Mouse (Mus musculus) heart, embryonic 11.5 days (tissue): ENCODE data around the gene Ankrd44. TPM values are rescaled to one million over a fixed set of nuclear protein-coding genes. Genes with fewer than 3 reads are reported as not detected.

Source experiments
- ATAC-seq: fragments of 200-750 bp; cut with Nextera tagmentation; replicated peaks from 2 replicates; pipeline ENCODE4 v1.8.0; 2017; ENCODE audit warnings: moderate library complexity; ENCODE audit not compliant: insufficient number of reproducible peaks, low FRiP score, low TSS enrichment
- H3K27ac ChIP-seq: fragments of 300-500 bp; sonication (generic); 2 replicates; pipeline ENCODE4 v1.5.1; 2014; ENCODE audit warnings: mild to moderate bottlenecking, low read depth, low read length
- H3K27me3 ChIP-seq: fragments of 300-500 bp; sonication (generic); 2 replicates; pipeline ENCODE4 v1.6.1; 2014; ENCODE audit warnings: mild to moderate bottlenecking, low read length, mixed read lengths; ENCODE audit not compliant: control insufficient read depth, insufficient read depth
- H3K36me3 ChIP-seq: fragments of 300-500 bp; sonication (generic); 2 replicates; pipeline ENCODE4 v1.6.1; 2014; ENCODE audit warnings: mild to moderate bottlenecking, low read length, moderate library complexity, mixed read lengths; ENCODE audit not compliant: control insufficient read depth, insufficient read depth
- H3K4me1 ChIP-seq: fragments of 300-500 bp; sonication (generic); 2 replicates; pipeline ENCODE4 v1.6.1; 2014; ENCODE audit warnings: low read length; ENCODE audit not compliant: control insufficient read depth, insufficient read depth
- H3K4me2 ChIP-seq: fragments of 300-500 bp; sonication (generic); 2 replicates; pipeline ENCODE4 v1.6.1; 2014; ENCODE audit warnings: mild to moderate bottlenecking, moderate library complexity
- H3K4me3 ChIP-seq: fragments of 300-500 bp; sonication (generic); 2 replicates; pipeline ENCODE4 v1.5.1; 2014; ENCODE audit warnings: low read depth, low read length
- H3K9ac ChIP-seq: fragments of 300-500 bp; sonication (generic); 2 replicates; pipeline ENCODE4 v1.6.1; 2014; ENCODE audit warnings: mild to moderate bottlenecking, low read depth, low read length, moderate library complexity
- H3K9me3 ChIP-seq: fragments of 300-500 bp; sonication (generic); replicated peaks from 2 replicates; pipeline ENCODE4 v1.6.1; 2016; ENCODE audit warnings: low read length; ENCODE audit not compliant: control insufficient read depth
- WGBS: fragments of 180-500 bp; shearing (Covaris S2); extraction: QIAGEN DNeasy Blood & Tissue Kit; methylation state at CpG from one replicate; pipeline ENCODE4 v1.1.7; 2014; ENCODE audit not compliant: insufficient replicate concordance; 5-methylcytosine and 5-hydroxymethylcytosine counted together
- polyA plus RNA-seq: library from polyadenylated mRNA; unstranded; fragments of >200 nt; fragmentation: Nextera tagmentation; extraction: Ambion mirVana; gene quantifications from 2 replicates; pipeline ENCODE4 v1.2.1, GENCODE M21; 2014

Gene Ankrd44
- polyA plus RNA-seq, 1 experiment from 2014 or later = 11.1 TPM

DNA sequence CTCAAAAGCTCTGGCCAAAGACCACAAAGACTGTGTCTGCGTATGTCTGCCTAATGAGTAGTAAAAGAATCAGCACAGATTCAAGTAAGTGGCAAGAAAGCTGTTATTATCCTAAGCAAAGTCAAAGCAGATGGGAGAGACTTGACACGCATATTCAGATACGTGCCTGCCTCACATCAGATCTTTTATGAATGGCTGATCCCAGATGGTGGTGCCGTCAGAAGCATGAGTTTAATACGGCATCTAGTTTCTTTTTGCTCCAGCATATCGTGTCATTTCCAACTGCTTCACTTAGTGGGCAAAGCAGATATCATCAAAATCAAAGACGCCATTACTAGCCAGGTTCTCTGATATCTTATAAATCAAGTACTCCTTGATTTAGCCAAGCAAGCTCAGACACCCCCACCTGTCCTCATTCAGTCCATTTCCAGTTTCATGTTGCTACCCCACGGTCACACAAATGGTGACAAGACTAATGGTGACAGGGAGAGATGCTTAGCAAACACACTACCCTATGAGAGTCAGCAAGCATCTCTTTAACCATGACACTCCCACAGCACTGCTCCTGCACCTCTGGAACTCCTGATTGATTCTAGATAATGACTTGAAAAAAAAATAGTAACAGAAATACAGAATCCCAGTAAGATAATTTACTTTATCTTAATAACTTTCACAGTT lies 218.2 kb downstream of the Ankrd44 start:
- no peak for ATAC-seq
- Histone ChIP-seq H3K4me3 (no peak overlapping the region), H3K9me3 (no peaks in the 10 kb centered on the region), H3K9ac (no peak overlapping the region), H3K27me3 (no peaks in the 10 kb centered on the region), H3K36me3 (no peaks in the 10 kb centered on the region), H3K4me1 (peaks cover 14% of the 10 kb centered on the region), H3K27ac (no peak overlapping the region), H3K4me2 (no peak overlapping the region)
- WGBS = 85% methylated on average over 8 of the region's 8 CpGs

DNA sequence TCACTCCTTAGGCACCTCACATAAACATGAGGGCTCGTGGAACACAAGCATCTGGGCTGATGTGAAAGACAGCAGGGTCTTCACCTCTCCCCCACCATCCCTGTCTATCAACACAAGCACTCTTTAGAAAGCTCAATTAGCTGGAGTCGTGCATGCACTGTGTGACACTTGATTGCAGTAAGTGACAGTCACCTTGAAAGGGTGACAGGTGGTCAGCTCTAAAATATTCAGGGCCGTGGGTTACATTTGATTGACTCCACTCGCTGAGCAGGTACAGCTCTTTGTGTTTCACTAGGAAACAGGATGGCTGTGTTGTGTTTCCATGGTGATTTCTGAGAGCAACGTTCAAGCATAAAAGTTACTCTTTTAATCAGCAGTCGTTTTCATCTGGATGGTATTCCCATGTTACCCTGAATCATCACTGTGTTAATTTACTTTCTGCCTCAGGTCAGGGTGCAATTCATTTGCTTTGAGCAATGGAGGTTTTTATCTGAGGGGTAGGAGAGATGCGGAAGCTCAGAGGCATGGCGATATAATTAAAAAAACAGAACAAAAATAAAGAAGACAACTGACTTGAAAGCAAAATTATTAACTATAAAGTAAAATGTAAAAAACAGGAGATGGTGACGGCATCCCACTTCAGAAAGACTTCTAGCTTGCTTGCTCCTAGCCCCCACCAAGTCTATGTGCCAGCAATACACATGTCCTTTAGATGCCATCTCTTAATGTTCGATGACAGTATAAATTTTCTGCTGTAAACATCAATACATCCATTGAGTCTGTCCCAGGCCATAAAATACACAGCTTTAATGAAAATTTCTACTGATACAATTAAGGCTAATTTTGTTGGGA lies 218.9 kb downstream of the Ankrd44 start:
- Histone ChIP-seq H3K4me3 (no peak overlapping the region), H3K27me3 (no peaks in the 10 kb centered on the region), H3K4me1 (peaks cover 16% of the 10 kb centered on the region), H3K9ac (no peak overlapping the region), H3K27ac (no peak overlapping the region), H3K36me3 (no peaks in the 10 kb centered on the region), H3K4me2 (no peak overlapping the region), H3K9me3 (no peaks in the 10 kb centered on the region)
- 62% methylated on average over 10 of the region's 10 CpGs for WGBS
- no peak for ATAC-seq

DNA sequence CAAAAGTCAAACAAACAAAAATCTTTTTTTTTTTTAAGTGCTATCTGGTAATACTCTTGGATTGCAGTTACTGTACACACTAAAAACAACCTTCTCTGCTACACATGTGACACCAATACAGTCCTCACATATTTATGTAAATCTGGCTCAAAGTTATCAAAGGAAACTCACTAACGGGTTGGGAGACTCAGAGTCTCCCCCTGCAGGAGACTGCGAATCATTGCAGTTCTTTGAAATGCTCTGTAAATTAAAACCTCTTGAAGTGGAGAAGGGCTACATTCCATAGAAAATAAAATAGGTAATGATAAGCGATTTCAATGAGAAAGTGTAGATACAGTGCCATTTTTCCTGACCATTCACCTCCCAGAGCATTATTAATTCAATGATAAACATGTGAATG lies 219.6 kb downstream of the Ankrd44 start:
- H3K9me3 ChIP-seq = no peaks in the 10 kb centered on the region
- H3K4me2 ChIP-seq = no peak overlapping the region
- H3K4me3 ChIP-seq = no peak overlapping the region
- no peaks in the 10 kb centered on the region for H3K27me3 ChIP-seq
- H3K36me3 ChIP-seq = no peaks in the 10 kb centered on the region
- H3K4me1 ChIP-seq = peaks cover 16% of the 10 kb centered on the region
- H3K9ac ChIP-seq = no peak overlapping the region
- H3K27ac ChIP-seq = no peak overlapping the region
- 28% methylated on average over 3 of the region's 3 CpGs for WGBS
- ATAC-seq = no peak

DNA sequence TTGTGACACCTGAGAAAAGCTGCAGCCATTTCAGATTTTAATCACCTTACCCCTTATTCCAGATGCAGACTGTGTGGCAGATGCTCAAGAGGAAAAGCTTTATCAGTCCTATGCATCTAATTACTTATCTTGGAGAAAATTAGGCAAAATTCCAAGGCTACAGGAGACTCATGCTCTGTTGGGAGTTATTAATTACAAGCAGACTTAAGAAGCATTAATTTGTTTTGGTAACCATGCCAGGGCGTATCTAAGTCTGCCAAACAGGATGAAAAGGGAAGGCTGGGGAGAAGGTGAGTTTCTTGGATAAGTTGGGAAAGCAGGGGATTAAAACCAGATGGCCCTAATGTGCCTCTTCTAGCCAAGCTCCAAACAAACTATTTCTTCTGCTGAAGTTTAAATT lies 222.7 kb downstream of the Ankrd44 start:
- H3K9ac ChIP-seq = no peak overlapping the region
- H3K27ac ChIP-seq = no peak overlapping the region
- ATAC-seq = no peak
- H3K4me3 ChIP-seq = no peak overlapping the region
- H3K27me3 ChIP-seq = no peaks in the 10 kb centered on the region
- WGBS = 62% methylated on average over 1 of the region's 1 CpGs
- H3K36me3 ChIP-seq = no peaks in the 10 kb centered on the region
- no peak overlapping the region for H3K4me2 ChIP-seq
- no peaks in the 10 kb centered on the region for H3K9me3 ChIP-seq
- peaks cover 7% of the 10 kb centered on the region for H3K4me1 ChIP-seq

DNA sequence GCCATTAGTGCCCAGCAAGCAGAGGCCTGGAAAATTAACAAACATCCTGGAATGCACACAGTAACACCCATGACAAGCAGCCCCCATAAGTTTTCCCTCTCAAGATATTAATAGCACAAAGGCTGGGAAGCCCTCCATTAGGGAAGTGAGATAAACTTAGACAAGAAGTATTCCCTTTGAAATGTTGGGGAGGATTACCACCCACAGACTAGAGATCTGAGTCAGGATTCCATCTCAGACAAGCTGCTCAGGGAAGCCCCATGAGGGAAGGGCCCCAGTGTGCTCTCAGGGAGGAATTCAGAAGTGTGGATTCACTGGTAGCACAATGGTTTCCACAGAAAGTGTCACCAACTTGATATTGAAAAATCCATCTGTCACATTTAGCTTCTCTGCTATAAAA lies 223.3 kb downstream of the Ankrd44 start:
- H3K4me3 ChIP-seq = no peak overlapping the region
- no peak overlapping the region for H3K4me2 ChIP-seq
- no peaks in the 10 kb centered on the region for H3K36me3 ChIP-seq
- H3K27me3 ChIP-seq = no peaks in the 10 kb centered on the region
- ATAC-seq = no peak
- H3K9me3 ChIP-seq = no peaks in the 10 kb centered on the region
- H3K4me1 ChIP-seq = peaks cover 7% of the 10 kb centered on the region
- 0 out of 2 replicates have a peak overlapping the region, but pooled peaks have one; percentile 24 for H3K27ac ChIP-seq
- H3K9ac ChIP-seq = no peak overlapping the region

DNA sequence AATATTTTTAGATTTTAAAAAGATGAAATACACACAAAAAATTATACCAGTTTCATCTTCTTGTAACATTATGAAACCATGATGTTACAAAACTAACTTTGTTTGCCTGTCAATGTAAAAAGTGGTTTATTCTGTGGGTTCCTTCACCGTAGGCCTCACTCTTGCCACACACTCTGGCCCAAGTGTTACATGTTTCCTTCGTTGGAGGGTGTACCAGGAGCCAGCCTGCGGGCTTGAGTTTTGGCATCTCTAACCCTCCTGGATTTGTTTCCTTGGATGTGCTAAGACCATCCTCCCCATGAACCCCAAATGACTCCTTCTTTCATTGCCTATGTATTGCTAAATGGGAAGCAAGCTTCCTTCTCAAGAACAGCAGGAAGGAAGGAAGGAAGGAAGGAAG lies 230.8 kb downstream of the Ankrd44 start:
- Histone ChIP-seq H3K27me3 (no peaks in the 10 kb centered on the region), H3K4me2 (no peak overlapping the region), H3K36me3 (no peaks in the 10 kb centered on the region), H3K4me1 (no peaks in the 10 kb centered on the region), H3K4me3 (no peak overlapping the region), H3K9me3 (no peaks in the 10 kb centered on the region), H3K9ac (no peak overlapping the region), H3K27ac (no peak overlapping the region)
- no peak for ATAC-seq
- 85% methylated on average over 3 of the region's 3 CpGs for WGBS

DNA sequence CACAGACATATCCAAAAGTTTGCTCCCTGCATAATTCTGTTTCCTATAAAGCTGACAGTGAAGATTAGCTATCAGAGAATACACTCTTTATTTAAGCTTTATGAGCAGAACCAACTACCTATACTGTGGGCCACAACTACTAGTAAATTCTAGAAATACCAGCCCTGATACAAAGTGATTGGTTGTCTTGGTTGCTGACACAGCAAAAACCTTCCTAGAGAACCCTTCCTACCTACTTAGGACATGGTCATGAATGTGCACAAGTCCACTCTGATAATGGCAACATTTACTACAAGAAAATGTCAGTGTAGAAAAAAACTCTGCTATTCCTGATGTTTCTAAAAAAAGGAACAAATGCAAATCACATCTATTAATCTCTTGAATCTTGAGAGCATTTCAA lies 234.4 kb downstream of the Ankrd44 start:
- H3K9me3 ChIP-seq = no peaks in the 10 kb centered on the region
- H3K4me2 ChIP-seq = no peak overlapping the region
- H3K27ac ChIP-seq = no peak overlapping the region
- ATAC-seq = no peak
- no peaks in the 10 kb centered on the region for H3K4me1 ChIP-seq
- H3K4me3 ChIP-seq = no peak overlapping the region
- no peaks in the 10 kb centered on the region for H3K27me3 ChIP-seq
- H3K9ac ChIP-seq = no peak overlapping the region
- H3K36me3 ChIP-seq = no peaks in the 10 kb centered on the region

DNA sequence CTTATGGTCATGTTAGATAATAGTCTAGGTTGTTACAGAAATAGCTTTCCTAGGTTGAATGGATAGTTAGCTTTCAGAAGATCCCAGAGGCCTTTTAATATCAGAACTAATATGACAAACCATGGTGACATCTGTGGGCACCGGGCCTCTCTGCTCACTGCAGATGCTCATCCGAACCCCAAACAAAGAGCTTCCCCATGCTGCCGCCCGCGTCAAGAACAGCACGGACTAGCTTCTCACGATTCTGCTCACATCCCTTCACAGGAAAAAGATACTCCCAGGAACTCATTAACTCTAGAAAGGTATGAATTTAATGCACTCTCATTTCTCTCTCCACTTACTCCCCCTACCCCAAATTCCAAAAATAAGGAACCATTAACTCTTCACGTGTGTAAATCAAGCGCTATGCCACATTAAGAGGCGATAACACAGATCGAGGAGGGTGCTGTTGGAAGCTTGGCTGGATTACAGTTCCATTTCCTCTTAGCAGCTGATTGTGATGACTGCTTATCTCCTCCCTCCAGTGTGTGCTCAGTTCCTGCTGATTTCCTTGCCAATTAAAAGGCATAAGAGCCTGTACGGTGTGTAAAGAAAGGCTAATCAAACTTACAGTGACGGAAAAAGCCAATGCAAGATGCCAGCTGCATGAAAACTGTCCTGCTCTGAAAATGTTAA lies 235.8 kb downstream of the Ankrd44 start:
- no peaks in the 10 kb centered on the region for H3K9me3 ChIP-seq
- H3K9ac ChIP-seq = no peak overlapping the region
- H3K4me2 ChIP-seq = peak overlapping the region; percentile 38
- no peak for ATAC-seq
- peak overlapping the region; percentile 15; the same call in 1 of the 2 replicates for H3K27ac ChIP-seq
- H3K27me3 ChIP-seq = no peaks in the 10 kb centered on the region
- no peaks in the 10 kb centered on the region for H3K4me1 ChIP-seq
- no peak overlapping the region for H3K4me3 ChIP-seq
- 38% methylated on average over 13 of the region's 13 CpGs for WGBS
- H3K36me3 ChIP-seq = no peaks in the 10 kb centered on the region
